Mouse (Mus musculus): ENCODE results near the gene Mfap5. TPM values are rescaled to one million over a fixed set of nuclear protein-coding genes. Genes with fewer than 3 reads are reported as not detected.
"Not testable (repeated sequence)": the region's sequence is repeated elsewhere in the genome, so short reads cannot be mapped to it uniquely, and the experiment has no call there.

Mfap5 gene
- 10 to 100 TPM; 36.4 to 38.2 TPM for total RNA-seq (2021)
- long read RNA-seq, experiment 1, transcript Mfap5-207 (10 exons, 1,506 nt), result major isoform, 54 of 72 reads
- long read RNA-seq, experiment 1, partial matches to known transcripts, result 5 of 72 reads
- long read RNA-seq, experiment 1, other reads (novel, unspliced or antisense), result 10 of 72 reads
- long read RNA-seq, experiment 2, transcript Mfap5-207 (10 exons, 1,506 nt), result major isoform, 65 of 86 reads
- long read RNA-seq, experiment 2, partial matches to known transcripts, result 6 of 86 reads
- long read RNA-seq, experiment 2, other reads (novel, unspliced or antisense), result 11 of 86 reads

- DNase-seq, result no peak
- intact Hi-C loops (cut with DNase I), result no loop called here
Observed at GRCm38 (mm10) chr6:122505545-122505944, at the start of gene Mfap5. Gene Mfap5 (plus strand): TSS chr6:122505845.

GRCm38 (mm10) chr6:122458946-122459693, 46.5 kb upstream of the Mfap5 start:
- intact Hi-C loops (cut with DNase I), result no loop called here
- no peak for DNase-seq

DNA sequence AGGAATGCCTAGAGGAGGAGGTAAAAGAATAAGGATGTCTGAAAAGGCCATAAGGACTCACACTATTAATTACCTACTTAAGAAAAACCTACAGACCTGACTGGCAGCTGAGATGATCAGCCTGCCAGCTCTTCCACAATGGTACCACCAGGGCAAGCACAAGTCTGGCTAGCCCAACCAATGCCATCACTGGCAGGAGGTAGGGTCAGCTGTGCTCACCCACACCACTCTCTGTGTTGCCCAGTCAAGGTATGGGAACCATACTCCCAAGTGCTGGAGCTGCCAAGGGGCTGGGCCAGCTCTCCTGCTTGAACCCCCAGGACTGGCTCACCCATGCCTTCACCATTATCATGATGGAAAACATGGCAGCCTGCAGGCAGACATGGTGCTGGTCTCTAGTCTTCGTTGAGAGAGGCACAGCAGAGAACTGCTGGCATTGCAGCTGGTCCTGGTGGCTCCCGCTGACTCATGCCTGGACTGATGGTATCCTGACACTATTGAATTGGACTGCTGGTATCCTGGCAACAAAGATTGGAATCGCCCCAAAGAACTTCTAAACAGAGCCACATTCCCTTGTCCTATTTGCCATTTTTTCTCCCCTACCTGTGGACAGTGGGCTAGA, 39.4 kb upstream of the Mfap5 start:
- DNase-seq, result no peak
- intact Hi-C loops (cut with DNase I), result no loop called here

DNA sequence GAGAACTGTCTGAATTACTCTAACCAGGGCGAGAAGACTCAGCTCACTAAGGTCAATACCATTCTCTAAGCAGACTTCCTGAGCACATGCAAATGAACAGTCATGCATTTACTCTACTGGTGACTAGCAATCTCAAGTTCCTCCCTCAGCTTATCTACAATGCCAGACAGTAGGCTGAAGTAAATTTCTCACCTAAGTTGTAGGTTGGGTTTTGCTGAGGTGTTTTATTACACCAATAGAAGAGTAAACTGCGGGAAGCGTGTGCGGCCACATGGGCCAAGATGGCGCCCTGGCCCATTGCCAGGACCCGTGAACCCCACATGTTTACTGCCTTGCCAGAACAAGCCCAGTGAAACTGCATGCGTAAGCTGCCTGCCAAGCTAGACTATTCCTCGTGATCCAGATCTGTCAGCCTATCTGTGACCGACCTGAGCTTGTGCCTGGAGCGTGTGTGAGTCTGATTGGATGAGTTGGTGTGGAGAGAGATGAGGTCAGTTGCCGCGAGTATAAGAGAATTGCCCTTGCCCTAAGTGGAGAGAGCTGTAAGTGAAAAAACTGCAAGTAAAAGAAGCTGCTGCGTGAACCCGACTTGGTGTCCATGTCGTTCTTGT, 36.5 kb upstream of the Mfap5 start:
- DNase-seq, result no peak
- intact Hi-C loops (cut with DNase I), result no loop called here

- intact Hi-C loops (cut with DNase I), result no loop called here
- DNase-seq, result no peak
Observed at GRCm38 (mm10) chr6:122470240-122470639, 35.4 kb upstream of the Mfap5 start.

GRCm38 (mm10) chr6:122471461-122471860, 34.2 kb upstream of the Mfap5 start:
- DNase-seq; intact Hi-C loops (cut with DNase I): not testable (repeated sequence)

DNA sequence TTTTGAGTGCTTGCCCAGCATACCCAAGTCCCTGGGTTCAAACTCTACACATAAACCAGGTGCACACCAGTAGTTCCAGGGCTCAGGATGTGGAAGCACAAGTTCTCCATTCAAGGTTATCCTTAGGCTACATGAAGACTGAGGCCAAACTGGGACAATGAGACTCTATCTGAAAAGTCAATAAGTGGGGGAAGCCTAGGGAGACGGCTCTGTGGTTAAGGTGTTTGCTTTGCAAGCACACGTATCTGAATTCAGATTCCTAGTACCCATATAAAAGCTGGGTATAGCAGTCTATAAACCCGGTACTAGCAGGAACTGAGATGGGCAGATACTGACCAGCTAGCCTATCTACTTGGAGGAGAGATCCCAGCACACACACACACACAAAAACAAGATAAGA, 27.6 kb upstream of the Mfap5 start:
- intact Hi-C loops (cut with DNase I), result no loop called here
- no peak for DNase-seq

GRCm38 (mm10) chr6:122485401-122486296, 20.0 kb upstream of the Mfap5 start:
- no peak for DNase-seq
- intact Hi-C loops (cut with DNase I), result no loop called here

GRCm38 (mm10) chr6:122486297-122487117, 19.1 kb upstream of the Mfap5 start:
- intact Hi-C loops (cut with DNase I), result no loop called here
- DNase-seq, result no peak

GRCm38 (mm10) chr6:122490929-122491512, 14.6 kb upstream of the Mfap5 start:
- intact Hi-C loops (cut with DNase I), result no loop called here
- no peak for DNase-seq

GRCm38 (mm10) chr6:122491557-122491956, 14.1 kb upstream of the Mfap5 start:
- DNase-seq, result peak in 1 of 2 experiments; percentile 19
- intact Hi-C loops (cut with DNase I), result no loop called here

DNA sequence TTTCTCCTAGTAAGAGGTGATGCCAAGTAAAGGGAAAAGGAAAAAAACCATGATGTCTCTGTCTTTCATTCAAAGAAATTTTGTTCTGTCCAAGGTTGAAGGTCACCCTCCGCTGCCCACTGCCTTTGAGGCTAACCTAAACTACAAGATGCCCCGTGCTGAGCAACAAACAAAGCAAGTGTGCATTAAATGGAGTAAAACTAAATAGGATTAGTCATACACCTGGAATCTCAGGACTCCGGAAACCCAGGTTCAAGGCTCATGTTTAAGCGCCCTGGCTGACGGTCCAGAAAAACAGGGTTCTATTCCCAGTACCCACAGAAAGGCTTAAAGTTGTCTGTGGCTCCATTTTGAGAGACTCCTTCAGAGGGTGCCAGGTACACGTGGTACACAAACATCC, 13.2 kb upstream of the Mfap5 start:
- no peak for DNase-seq
- intact Hi-C loops (cut with DNase I), result no loop called here

DNA sequence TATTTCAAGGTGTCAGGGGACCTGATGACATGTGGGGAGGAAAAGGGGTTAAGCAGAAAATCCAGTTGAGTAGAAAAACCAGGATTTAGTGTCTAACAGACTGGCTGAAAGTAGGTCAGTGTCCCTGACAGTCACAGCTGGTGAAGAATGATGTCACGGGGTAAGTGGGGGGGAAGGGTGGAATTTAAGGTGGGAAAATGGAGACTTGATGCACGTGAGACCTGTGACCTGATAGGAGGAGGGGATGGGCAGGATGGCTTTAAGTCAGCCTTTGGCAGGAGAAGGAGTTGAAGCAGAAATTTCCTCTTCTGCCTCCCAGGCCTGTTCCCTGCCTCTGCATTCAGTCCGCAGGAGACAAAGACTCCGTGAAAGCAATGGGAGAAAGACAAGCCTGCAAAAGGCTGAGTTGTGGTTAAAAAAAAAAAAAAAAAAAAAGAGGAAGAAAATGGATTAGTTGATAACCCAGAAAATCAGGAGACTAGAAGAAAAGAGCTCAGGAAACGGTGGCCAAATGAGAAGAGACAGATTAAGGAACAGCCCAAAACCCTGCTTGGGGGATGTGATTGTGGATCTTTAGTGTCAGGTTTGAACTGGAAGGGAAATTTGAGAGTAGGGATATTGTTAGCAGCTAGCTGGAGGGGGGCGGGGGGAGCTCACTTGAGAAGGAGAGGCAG, 11.7 kb upstream of the Mfap5 start:
- intact Hi-C loops (cut with DNase I), result no loop called here

DNA sequence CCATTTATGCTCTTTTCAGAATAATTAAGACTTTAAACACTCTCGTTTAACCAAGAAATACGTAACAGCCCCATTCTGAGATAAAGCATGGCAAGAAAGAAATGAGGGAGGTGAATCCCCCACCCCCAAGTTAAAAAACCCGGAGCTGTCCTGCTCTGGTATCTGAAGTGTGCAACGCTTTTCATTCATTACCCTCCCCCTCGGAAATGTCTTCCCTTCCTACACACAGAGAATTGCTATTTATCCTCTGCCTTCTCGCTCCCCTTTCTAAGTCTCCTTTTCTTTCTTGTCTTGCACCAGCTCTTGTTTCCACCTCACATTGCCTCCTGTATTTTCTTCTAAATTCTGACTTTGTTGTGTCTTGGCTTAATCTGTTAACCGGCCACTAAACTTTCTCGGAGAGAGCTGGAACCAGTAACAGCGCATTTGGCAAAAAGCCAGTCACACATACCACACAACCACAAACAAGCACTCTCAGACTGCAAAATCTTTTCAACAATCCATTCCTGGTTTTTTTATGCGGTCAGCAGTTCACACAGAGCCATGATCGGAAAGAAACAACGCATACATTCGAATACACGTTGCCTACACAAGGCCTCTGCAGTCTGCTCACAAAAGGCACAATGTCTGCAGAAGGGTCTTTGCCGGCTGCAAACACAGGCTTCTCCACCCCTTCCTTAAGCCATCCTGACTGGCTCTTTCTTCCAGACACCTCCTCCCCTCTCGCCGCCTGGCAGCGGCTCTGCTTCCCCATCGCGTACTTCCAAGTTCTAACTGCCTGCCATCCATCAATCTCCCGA, 10.4 kb upstream of the Mfap5 start:
- intact Hi-C loops (cut with DNase I), result loop anchor here (5.0 kb wide), 1 partner anchor 67 kb away; no protein-coding TSS in a partner anchor

More for the DNA sequence above, 11.7 kb upstream of the Mfap5 start:
- no peak for DNase-seq

GRCm38 (mm10) chr6:122496501-122496900, 9.1 kb upstream of the Mfap5 start:
- DNase-seq, result no peak

More for the DNA sequence above, 10.4 kb upstream of the Mfap5 start:
- no peak for DNase-seq

DNA sequence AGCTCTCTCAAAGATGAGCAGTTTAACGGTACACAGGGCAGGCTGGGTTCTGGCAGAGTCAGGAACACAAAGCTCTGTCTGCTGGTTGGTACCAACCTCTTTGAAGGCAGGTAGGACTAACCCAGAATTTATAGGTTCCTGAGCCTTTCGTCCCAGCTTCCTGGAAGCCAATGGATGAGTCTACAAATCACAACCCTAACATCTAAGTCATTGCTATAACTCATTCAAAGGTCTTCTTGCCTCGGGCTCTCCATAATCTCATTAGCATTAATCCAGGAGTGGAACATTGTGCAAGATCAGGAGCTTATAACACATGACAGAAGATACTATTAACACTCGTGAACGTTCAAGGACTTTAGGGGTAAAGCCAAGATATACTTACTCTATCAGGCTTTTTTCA, 7.0 kb upstream of the Mfap5 start, which contains the start of gene Rimklb:
Gene Rimklb, minus strand, starts transcription at position 101 of the 400 bp plus-strand sequence.
- DNase-seq, result no peak
- intact Hi-C loops (cut with DNase I), result loop anchor here (5.0 kb wide), 1 partner anchor 64 kb away; no protein-coding TSS in a partner anchor

More at GRCm38 (mm10) chr6:122496501-122496900, 9.1 kb upstream of the Mfap5 start:
- intact Hi-C loops (cut with DNase I), result loop anchor here (5.0 kb wide), 1 partner anchor 66 kb away; no protein-coding TSS in a partner anchor

GRCm38 (mm10) chr6:122505041-122505440, 604 bp upstream of the Mfap5 start:
- DNase-seq, result no peak
- intact Hi-C loops (cut with DNase I), result no loop called here

All from gastrocnemius, postnatal 36 days (tissue).